Mouse (Mus musculus): ENCODE results near the gene Prdm2.

The Prdm2 gene

DNA sequence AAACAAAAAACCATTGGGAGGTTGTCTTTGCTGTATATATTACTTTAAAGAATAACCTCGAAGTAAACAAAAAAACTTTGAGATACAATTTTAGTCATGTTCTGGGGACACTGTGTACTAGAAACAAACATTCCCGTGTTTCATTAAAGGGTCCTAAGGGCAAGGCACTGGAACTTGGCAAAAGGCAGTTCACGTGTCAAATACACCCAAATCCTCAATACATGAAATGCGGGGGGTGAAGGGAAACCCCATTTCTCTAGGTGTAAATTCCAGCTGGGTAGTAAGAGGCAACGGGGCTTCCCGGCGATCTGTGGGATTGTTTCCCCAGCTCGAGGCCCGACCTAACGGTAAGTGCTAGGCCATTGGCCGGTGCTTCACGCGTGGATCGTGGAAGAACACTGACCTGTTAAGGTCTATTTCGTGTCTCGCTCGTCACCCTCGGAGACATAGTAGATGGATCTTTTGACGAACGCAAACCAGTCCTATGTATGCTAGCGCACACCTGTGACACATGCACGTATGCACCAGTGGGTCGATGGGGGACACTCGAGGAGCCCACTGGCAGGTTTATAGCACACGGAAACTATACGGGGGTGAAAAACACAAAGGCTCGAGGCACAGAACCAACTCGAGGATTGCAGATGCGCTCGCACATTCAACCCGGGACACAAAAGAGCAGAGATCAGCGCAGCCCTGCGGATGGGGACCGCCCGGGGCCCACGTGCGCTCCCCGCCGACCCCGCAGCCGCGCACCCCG is 1.0 kb downstream of the Prdm2 start:
- peak; percentile 12 for DNase-seq (ENCODE audit: low spot score)

DNA sequence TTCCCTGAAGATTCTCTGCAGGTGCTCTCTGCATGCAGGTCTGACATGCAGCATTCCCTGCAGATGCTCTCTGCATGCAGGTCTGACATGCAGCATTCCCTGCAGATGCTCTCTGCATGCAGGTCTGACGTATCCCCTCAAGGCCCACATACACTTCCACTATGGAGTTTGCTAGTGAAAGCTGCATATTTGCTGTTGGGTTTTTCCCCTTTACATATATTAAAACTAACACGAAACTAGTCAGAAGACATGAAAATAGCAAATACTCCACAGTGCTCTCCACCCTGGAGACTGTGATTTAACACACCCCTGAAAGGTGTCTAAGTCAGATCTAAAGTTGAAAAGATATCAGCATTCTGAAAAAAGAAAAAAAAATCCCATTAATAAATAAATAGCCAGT is 2.8 kb downstream of the Prdm2 start:
- no peak for DNase-seq (ENCODE audit: low spot score)

- DNase-seq (ENCODE audit: low spot score), result no peak
Measured at GRCm38 (mm10) chr4:143202653-143203052, 10.1 kb downstream of the Prdm2 start.

GRCm38 (mm10) chr4:143198371-143198770 is 14.4 kb downstream of the Prdm2 start:
- no peak for DNase-seq (ENCODE audit: low spot score)

DNA sequence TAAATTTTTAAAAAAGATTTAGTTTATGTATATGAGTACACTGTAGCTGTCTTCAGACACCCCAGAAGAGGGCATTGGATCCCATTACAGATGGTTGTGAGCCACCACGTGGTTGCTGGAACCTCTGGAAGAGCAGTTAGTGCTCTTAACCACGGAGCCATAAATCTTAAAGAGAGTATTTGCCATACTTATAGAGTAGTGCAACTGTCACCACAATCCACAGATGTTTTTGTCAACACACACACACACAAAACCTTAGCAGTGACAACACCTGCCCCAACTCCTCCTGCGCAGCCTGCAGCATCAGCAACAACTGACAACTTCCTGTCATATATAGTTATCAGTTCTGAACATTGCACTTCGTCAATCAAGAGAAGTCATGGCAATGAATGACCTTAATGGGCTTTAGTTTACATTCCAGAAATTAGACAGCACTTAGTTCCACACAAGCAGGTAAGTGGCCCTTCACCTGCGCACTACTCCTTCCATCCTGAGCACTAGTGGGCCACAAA is 14.9 kb downstream of the Prdm2 start:
- DNase-seq (ENCODE audit: low spot score), result no peak

DNA sequence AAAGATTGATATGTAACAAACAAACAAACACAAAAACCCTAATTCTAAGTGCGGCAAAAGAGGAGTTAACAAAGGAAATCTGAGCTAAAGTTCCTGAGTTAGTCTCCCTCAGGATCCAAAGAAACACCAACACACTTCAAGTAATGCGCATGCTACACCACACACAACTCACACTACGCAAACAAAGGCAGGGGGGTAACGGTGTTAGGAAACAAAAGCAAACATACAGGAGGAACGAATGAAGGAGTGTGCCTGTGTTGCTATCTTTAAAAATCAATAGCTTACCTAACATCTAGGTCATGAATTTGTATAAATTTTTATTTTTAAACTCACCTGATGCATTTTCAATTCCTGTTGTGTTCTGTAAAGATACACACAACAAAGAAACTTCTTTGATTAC is 18.5 kb downstream of the Prdm2 start:
- no peak for DNase-seq (ENCODE audit: low spot score)

- DNase-seq (ENCODE audit: low spot score), result no peak
Measured at GRCm38 (mm10) chr4:143193164-143193563, 19.6 kb downstream of the Prdm2 start.

- no peak for DNase-seq (ENCODE audit: low spot score)
Measured at GRCm38 (mm10) chr4:143191783-143192182, 21.0 kb downstream of the Prdm2 start.

GRCm38 (mm10) chr4:143190657-143191056 is 22.1 kb downstream of the Prdm2 start:
- DNase-seq (ENCODE audit: low spot score), result no peak

GRCm38 (mm10) chr4:143188571-143189191 is 24.1 kb downstream of the Prdm2 start:
- no peak for DNase-seq (ENCODE audit: low spot score)

DNA sequence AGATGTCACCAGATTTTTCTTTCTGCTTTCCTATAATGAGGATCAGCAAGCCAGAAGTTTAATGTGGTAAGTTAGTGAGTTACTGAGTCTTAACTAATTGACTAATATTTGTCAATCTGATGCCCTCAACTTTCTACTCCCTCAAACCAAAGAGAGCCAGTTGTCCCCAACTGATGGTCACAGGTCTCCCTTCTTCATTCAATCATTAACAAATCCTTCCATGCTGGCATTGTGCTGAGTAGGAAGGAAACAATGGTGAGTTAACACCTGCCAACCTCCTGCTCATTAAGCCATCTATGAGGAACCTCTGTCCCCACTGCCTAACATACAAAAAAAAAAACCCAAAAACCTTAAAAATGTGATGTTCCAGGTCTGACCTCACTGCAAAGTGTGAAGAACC is 26.7 kb downstream of the Prdm2 start:
- DNase-seq (ENCODE audit: low spot score), result no peak

DNA sequence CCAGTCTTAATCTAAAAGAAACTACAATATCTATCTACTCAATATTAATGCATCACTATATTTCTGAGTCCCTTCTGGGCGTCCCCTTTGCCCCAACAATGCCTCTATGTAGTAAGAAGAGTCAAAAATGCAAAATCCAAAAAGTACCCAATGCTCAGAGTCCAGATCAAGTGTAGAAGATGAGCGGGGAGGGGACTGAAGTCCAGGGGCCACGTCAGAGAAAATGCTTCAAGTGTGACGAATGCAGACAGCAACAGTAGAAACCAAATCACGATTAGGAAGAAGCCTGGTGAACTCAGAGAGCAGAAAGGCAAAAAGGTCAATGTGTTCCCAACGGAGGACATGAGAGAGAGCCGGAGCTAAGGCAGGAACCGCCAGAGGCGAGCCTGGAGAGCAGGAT is 27.3 kb downstream of the Prdm2 start:
- no peak for DNase-seq (ENCODE audit: low spot score)

DNA sequence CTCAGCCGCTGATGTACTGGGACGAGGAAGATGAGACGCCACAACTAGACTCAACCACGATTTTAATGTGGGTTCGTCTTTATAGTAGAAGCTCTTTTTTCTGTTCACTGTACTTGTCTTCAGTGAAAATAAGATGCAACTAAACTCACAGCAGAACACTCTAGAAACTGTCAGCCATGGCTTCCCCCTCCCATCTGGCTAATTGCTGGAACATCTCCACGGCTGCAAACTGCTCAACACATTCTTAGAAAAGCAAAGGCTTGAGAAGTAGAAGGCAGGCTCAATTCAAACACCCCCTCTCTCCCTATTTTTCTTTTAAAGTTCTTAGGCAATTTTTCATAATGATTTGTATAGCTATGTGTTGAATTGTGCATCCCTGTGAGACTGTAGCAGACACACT is 29.7 kb downstream of the Prdm2 start:
- DNase-seq (ENCODE audit: low spot score), result no peak

- no peak for DNase-seq (ENCODE audit: low spot score)
Measured at GRCm38 (mm10) chr4:143180731-143181130, 32.1 kb downstream of the Prdm2 start.

DNA sequence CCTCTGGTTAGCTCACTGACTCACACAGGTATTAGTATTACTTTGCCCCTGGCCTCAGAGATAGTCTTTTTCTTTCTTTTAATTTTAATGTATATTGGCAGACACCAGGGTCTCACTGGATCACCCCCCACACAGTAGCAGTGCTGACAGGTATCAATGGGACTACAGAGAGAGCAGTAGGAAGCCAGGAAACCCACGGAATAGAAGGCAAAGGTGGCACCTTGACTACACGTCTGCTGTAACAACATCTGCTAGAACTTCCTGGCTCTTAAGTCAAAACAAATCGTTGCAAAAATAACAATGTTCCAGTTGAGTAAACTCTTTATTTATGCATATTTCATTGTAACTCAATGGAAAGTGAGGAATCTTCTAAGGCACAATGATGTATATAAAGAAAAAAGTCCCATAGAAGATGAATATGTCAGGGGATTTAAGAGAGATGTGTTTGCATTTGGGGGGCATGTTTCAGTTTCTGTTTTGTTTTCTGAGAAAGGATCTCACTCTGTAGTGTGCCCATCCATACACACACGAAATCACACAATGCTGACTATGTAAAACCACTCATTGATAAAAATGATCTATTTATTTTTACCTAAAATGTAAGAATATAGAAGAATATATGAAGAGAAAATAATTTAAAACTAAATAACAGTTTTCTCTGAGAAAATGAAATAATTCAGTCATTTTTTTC is 41.0 kb downstream of the Prdm2 start:
- no peak for DNase-seq (ENCODE audit: low spot score)

DNA sequence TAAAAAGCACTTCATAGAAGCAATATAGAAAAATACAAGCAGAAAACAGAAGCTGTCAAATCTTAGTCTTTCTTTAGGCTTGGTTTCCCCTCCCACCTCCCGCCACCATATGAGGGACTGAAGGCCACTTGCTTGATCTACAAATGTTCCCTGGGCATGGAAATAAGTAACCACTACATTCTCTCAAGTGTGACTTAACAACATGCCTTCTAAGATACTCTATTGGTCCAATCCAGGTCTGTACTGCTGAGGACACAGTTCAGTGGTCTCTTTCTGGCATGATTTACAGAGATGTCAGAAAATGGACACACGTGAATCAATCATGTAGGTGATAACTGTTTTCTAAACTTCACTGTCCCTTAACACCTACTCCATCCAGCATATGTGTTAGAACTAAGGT is 42.5 kb downstream of the Prdm2 start:
- no peak for DNase-seq (ENCODE audit: low spot score)

- no peak for DNase-seq (ENCODE audit: low spot score)
Measured at GRCm38 (mm10) chr4:143168093-143168492, 44.7 kb downstream of the Prdm2 start.

GRCm38 (mm10) chr4:143161619-143162479 is 50.9 kb downstream of the Prdm2 start:
- peak; percentile 99 for DNase-seq (ENCODE audit: low spot score)

DNA sequence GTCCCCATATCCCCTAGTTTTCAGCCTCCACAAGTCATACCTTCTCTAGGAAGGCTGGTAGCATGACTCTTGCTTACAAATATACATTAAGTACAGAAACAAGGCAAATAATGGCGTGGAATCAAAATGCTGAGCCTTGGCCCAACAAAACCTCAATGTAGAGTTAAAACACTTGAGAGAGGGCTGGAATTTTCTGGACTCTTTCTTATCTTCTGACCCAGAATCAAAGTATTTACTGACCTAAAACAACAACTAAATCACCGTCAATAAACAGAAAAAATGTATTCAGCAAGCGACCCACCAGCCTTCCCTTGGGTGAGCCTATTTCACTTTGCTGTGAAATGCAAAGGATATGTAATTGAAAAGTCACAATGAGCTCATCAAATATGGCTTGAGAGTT is 52.0 kb downstream of the Prdm2 start:
- no peak for DNase-seq (ENCODE audit: low spot score)

GRCm38 (mm10) chr4:143159336-143159735 is 53.5 kb downstream of the Prdm2 start:
- no peak for DNase-seq (ENCODE audit: low spot score)

- DNase-seq (ENCODE audit: low spot score), result no peak
Measured at GRCm38 (mm10) chr4:143155871-143156270, 56.9 kb downstream of the Prdm2 start.

- DNase-seq (ENCODE audit: low spot score), result no peak
Measured at GRCm38 (mm10) chr4:143155036-143155435, 57.8 kb downstream of the Prdm2 start.
